Mouse (Mus musculus) testis, adult 2 months (tissue): ENCODE data around the gene Sh3rf1.

Experiments used
- CTCF ChIP-seq: fragments of 200-500 bp; IDR thresholded peaks from 2 replicates; pipeline ENCODE4 v1.5.1; 2012; ENCODE audit warnings: low read depth, mild to moderate bottlenecking, inconsistent platforms, low read length, moderate library complexity; ENCODE audit not compliant: control insufficient read depth, insufficient read depth, insufficient replicate concordance
- POLR2A ChIP-seq: fragments of 200-500 bp; IDR thresholded peaks from 2 replicates; pipeline ENCODE4 v1.6.1; 2012; ENCODE audit warnings: low read depth, mild to moderate bottlenecking, inconsistent platforms, low read length, moderate library complexity; ENCODE audit not compliant: control insufficient read depth

GRCm38 (mm10) chr8:61308896-61309295 lies 85.2 kb downstream of the Sh3rf1 start:
- no peak for TF ChIP-seq CTCF
- TF ChIP-seq POLR2A = no peak
